Mouse (Mus musculus) right cerebral cortex, adult 18-20 months (tissue): Measurements from ENCODE around the gene Ddx25.

Source experiments
- DNase-seq: peaks from one replicate; pipeline ENCODE4 v3.0.0; 2022; ENCODE audit warnings: mixed read lengths

Ddx25 gene

DNA sequence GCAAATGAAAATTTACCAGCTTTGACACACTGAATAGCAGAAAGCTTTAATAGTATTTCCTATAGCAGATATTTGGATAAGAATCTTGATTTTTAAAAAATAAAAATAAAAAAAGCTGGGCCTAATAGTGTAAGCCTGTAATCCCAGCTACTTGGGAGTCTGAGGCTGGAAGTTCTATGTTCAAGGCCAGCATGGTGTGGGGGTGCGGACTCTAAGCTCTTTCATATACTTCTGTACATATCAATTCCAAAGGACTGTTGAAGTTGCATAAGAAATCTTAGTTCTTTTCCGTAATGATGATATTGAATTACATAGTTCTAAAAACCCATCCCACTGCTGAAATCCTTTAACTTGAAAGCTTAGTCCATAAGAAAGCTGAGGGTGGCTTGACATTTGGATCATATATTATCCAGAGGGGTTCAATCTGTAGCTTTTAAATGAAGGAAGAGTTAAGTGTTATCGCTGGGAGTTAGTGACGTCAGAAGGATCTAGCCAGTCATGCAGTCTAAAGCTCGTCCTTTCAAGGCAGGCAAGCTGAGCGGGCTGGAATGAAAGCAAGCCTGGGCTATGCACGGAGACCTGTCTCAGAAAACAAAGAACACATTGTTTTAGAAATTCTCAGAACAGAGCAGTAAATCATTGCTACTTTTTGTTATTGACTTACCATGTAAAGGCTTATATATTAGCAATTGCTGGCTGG is 65.1 kb downstream of the Ddx25 start:
- DNase-seq, result no peak

DNA sequence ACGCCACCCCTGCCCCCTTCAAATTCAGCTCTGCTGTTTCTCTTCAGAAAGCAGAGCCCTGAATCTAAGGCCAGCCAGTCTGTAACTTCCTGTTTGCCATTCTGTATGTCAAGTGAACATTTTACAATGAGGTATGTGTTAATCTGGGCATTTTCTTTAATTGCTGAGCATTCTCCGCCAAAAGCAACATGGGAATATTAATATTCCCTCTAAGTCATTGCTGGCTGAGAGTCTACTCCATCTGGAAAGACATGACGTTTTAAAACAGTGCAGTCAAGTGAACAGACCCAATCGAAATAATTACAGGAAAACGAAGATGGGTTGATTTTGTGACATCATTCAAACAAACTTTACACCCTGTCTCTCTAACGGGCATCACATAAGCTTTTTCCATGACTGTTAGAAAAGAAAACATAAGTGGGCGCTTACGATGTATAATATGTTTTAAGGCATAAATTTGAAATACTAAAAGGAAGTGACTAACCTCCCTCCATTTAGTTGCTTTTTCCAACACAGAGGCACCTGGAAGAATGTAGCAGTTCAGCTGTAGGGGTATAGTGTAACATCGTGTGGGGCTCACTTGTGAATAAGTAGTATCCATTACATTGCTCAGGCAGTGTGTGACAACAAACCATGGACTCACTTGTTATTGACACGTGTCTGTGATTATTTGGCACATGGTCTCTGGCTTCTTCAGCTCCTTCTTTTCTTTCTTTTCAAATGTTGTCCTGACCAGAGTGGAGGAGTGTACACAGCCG is 67.0 kb downstream of the Ddx25 start:
- no peak for DNase-seq

DNA sequence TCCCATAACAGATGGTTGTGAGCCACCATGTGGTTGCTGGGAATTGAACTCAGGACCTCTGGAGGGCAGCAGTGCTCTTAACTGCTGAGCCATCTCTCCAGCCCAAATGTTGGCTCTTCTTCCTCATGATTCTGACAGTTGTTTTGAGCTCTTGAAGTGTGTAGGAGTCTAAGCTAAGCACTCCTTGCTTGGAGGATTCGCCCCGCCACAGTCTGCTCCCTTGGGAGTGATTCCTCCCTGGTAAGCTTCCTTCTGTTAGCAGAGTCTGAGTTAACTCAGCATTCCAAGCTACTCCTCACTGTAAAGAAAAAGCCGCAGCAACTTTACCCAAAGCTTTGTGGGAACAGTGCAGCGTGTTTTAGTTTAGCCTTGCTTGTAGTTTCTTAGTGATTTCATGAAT is 69.8 kb downstream of the Ddx25 start:
- peak; percentile 38 for DNase-seq
